Mouse (Mus musculus): ENCODE measurements at regions not wholly inside any gene's neighbourhood (a gene's known extent, or its start where the extent isn't known, plus 50 kb on each side); places are given as distances from the start of the nearest gene placed in this dataset.

DNA sequence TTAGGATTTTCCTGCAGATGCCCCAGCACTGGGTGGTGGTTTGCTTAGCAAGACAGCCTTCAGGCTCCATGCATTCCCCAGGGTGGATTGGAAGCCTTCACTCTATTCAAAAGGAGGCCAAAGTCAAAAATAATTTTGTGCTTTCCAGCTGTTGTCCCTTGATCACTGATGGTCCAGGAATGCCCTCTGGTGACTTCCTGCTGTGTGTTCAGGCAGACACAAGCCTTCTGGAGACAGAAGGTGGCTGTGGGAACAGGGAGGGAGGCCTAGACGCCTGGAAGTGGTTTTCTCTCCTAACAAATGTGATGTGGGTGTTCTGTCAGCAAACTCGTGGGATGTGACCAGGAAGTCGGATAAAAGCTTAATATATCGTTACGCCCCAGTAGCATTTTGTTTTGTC is 81.3 kb downstream of the Atp6ap1l start:
- DNase-seq (ENCODE audit: low spot score) = no peak

DNA sequence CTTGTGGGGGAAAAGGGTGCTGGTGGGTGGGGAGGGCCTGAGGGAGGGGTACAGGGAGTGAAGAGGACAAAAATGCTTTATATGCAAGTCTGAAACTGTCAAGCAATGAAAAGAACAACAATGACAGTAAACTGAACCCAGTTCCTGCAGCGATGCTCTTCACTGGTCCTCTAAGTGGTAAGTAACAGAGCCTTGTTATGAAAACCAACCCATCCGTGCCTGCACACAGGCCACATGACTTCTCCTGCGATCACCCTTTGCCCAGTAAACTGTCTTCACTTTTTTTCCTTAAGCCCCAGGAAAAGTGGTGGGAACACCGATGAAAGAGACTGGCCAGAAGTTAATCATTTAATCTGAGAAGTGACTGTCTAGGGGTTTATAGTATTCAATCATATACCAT is 83.3 kb downstream of the Atp6ap1l start:
- no peak for DNase-seq (ENCODE audit: low spot score)

- no peak for DNase-seq (ENCODE audit: low spot score)
These were observed 84.7 kb downstream of the Atp6ap1l start for GRCm38 (mm10) chr13:90820453-90820852.

DNA sequence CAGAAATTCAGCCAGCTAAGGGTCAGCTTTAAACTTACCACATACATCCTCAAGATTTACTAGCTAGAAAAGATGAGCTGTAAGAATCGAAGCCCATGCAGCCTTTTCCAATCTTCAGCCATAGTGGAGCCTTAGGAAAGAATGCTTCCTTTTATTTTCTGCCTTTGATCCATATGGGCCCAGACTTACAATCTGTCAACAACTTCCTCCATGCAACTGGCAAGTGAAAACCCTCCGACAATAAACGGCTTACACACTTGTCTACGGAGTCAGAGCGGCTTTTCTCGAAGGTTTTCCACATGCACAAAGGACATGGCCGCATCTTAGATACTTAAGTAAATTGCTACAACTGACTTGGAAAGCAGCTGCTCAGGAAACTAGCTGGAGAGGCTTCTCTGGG is 85.2 kb downstream of the Atp6ap1l start:
- DNase-seq (ENCODE audit: low spot score) = no peak

GRCm38 (mm10) chr13:90814174-90814865 is 90.8 kb downstream of the Atp6ap1l start:
- no peak for DNase-seq (ENCODE audit: low spot score)

- DNase-seq (ENCODE audit: low spot score) = no peak
These were observed 95.1 kb downstream of the Atp6ap1l start for GRCm38 (mm10) chr13:90810011-90810410.

GRCm38 (mm10) chr13:90799641-90800040 is 105.5 kb downstream of the Atp6ap1l start:
- DNase-seq (ENCODE audit: low spot score) = no peak

- DNase-seq (ENCODE audit: low spot score) = peak; percentile 53
These were observed 106.2 kb downstream of the Atp6ap1l start for GRCm38 (mm10) chr13:90798791-90799542.

DNA sequence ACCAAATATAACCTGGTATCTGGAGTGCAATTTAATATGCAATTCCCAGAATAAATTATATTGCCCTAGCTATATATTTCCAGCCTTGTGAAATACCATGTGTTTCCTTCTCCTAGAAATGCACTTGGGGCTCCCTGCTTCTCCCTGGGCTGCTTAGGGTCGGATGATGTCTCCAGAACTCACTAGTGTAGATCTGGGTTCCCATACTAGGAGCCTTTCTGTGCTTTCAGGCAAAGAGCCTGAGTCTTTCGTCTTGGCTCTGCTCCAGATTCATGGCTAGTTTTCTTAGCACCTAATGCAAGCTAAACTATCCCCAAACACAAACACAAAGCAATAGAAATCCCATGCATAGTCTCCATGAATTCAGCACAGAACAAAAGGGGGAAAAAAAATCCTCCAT is 106.8 kb downstream of the Atp6ap1l start:
- DNase-seq (ENCODE audit: low spot score) = no peak

DNA sequence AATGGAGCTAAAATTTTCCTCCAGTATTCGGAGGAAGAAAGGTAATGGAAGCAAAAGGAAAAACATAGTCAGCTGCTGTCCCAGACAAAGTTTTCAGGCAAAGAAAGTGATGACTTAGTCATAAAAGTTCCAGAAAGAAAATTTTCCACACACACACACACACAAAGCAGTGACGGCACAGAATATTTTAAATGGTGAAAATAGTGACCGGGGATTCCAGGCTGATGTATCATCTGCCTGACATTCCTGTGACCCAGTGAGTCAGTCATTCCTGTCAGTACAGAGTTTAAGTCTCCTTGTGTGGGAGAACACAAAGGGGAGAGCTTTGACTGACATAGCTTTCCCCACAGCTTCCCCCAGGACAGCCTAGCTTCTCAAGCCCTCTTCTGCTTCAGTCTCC is 107.9 kb downstream of the Atp6ap1l start:
- DNase-seq (ENCODE audit: low spot score) = no peak

DNA sequence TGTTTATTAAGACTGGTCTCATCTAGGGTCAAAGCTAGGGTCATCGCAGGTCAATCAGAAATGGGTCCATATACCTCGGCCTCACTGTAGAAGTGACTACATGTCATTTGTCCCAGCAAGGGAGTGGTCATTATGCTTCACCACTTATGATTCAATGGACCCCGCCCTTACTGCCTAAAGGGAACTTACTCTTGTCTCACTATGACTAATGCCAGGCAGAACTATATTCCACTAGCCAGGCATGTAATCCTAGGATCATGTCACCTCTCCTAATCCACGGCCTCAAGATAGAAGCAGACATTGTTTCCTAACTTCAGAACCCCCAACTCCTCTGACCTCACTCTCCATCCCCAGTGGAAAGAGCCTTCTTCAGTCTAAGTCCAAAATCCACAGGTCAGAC is 108.3 kb downstream of the Atp6ap1l start:
- no peak for DNase-seq (ENCODE audit: low spot score)

GRCm38 (mm10) chr13:90782435-90782834 is 122.7 kb downstream of the Atp6ap1l start:
- no peak for DNase-seq (ENCODE audit: low spot score)

DNA sequence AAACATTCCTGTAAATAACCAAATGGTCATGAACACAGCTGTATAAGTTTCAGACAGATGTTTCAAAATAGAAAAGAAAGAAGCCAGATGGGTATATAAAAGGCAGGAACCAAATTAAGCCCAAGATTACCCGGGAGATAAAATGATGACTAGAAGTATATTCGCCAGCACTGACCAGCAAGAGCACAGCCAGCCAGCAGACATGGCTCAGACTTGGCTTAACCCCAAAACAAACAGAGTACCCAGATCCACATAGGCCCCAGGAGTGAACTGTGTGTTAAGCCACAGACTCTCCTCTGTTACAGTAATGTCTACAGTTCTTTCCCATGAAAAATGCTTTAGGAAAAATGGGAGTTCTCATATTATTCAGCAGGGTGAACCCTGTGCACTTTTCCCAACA is 123.2 kb downstream of the Atp6ap1l start:
- no peak for DNase-seq (ENCODE audit: low spot score)

GRCm38 (mm10) chr13:90777952-90778298 is 127.2 kb downstream of the Atp6ap1l start:
- no peak for DNase-seq (ENCODE audit: low spot score)

GRCm38 (mm10) chr13:90777123-90777951 is 127.8 kb downstream of the Atp6ap1l start:
- no peak for DNase-seq (ENCODE audit: low spot score)

DNA sequence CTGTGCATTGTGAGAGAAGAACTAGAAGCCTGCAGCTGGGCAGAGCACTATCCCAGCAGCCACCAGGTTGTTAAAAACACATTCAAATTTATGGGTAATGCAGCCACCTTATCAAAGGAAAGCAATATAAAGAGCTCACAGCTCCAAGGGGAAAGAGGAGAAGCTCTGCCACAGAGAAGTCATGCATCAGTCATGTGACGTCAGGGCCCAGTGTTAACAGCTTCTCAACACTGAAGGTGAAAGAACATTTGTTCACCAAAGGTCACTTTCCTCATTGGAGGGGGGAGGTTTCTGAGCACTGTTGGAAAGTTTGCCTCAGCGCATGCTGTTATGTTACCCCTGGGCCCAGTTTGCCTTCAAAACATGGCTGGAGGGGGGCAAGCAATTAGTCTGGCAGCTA is 143.0 kb downstream of the Atp6ap1l start:
- peak; percentile 4 for DNase-seq (ENCODE audit: low spot score)

DNA sequence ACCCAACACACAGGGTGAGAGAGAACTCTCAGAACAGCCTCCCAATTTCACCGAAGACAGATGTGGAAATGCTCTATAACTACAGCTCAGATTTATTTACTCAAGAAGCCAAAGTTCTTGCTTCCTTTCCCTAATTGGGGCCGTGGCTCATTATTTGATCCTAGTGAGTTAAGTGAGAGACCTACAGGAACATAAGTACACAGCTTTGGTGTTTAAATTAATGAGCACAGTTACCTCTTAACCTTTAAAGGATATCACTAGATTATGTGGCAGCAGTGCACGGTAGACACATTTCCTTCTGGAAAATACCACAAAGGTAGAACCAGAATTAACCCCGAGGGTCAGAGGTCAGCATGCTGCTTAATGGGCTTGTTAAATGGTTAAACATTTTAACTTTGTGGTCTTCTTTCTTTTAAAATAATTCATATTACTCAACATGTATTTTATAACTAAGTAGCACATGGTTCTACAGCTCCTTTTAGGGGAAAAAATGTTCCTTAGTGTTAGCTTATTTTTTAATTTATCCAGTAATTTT is 144.6 kb downstream of the Atp6ap1l start:
- DNase-seq (ENCODE audit: low spot score) = no peak

- DNase-seq (ENCODE audit: low spot score) = no peak
These were observed 150.7 kb downstream of the Atp6ap1l start for GRCm38 (mm10) chr13:90754451-90754850.

GRCm38 (mm10) chr13:90749741-90750140 is 155.4 kb downstream of the Atp6ap1l start:
- DNase-seq (ENCODE audit: low spot score) = no peak

DNA sequence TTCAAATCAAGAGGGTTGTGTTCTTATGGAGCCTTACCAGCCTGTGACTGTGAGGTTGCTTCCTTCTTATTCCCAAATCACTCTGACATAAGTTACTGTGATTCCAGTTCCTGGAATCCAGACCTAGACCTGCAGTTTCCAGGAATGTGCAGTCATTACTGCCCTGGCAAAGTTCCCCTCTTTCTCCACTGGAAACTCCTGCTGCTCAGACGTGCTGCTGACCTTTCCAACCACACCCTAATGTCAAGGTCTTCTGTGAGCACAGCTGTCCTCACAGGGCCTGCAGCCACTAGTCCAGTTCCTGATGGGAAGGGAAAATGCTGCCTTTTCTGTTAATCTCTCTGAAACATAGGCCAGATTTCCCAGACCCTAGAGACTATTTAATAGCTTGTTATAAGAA is 160.1 kb downstream of the Atp6ap1l start:
- no peak for DNase-seq (ENCODE audit: low spot score)

DNA sequence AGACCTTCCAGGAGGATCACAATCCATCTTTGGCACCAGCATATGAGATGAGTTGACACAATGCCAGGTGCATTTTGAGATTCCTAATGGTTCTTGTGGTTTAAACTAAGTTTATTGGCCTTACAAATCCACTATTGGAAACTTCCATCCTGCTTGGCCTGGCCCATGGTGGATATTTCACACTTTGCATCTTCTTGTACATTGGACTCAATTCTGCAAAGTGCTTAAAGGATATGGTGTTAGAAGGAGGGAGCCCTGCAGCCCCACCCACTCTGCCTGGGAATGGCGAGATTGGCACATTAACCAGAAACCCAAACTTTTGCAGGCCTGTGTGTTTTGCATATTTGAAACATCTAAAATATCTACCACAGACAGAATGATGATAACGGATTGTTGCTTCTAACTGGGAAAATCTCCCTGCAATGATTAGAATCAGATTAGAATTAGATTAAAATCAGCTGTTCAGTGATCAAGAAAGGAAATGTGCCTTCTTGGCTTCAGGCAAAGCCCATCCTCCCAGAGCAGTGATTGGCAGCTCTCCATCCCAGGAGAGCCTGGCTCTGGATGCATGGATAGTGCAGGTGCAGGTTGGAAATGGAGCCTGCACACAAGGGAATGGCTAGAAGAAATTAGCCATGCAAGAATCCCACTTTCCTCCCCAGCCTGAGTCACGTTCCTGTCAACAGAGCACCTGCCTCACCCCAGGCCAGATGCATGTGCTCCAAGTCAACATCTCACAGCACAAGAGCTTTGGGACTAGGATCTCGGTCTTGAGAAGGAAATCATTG is 162.3 kb downstream of the Atp6ap1l start:
- no peak for DNase-seq (ENCODE audit: low spot score)

DNA sequence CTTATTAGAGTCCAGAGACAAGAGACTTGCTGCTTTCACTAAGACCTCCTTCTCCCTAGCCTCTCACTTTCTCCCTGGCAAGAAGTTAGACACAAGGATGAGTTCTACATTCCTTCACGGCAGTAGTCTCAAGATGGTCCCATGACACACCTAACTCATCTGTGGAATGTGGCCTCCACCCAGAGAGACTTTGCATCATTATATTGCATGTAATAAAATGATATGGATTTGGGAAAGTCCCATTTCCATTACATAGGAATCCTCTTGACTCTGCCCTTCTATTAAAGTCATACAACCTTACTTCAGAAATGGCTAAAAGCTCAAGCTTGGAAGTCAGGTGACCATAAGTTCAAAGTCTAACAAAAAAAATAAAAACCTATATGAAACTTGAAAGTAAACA is 165.4 kb downstream of the Atp6ap1l start:
- no peak for DNase-seq (ENCODE audit: low spot score)
